Mouse (Mus musculus) ES-Bruce4 (cell line): ENCODE measurements at regions not wholly inside any gene's neighbourhood (a gene's known extent, or its start where the extent isn't known, plus 50 kb on each side); places are given as distances from the start of the nearest gene placed in this dataset.

ENCODE experiments used
- CTCF ChIP-seq: IDR thresholded peaks from one replicate; pipeline ENCODE4 v1.8.1; 2011; ENCODE audit warnings: low read depth, low read length
- EP300 ChIP-seq: IDR thresholded peaks from 2 replicates; pipeline ENCODE4 v1.6.1; 2011; ENCODE audit warnings: low read depth, low read length; ENCODE audit not compliant: insufficient read depth
- POLR2A ChIP-seq: IDR thresholded peaks from one replicate; pipeline ENCODE4 v1.8.1; 2011; ENCODE audit warnings: low read length; ENCODE audit not compliant: insufficient read depth

DNA sequence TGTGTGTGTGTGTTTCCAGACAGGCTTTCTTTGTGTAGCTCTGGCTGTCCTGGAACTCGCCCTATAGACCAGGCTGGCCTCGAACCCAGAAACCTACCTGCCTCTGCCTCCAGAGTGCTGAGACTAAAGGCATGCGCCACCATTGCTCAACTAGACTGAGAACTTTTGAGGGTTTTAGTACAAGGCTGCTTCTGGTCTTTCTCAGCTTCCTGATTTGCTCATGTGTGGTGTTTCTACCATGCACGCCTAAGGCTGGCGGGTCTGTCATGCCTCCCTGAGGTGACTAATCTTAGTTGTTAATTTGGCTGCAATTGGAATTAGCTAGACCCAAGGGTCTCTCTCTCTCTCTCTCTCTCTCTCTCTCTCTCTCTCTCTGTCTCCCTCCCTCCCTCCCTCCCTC, 61.2 kb upstream of the Cux1 start:
- TF ChIP-seq POLR2A, result no peak
- no peak for TF ChIP-seq CTCF
- TF ChIP-seq EP300, result no peak
